Mouse (Mus musculus) MEL (cell line): ENCODE data around the gene Gjc2.

Source experiments
- TAL1 ChIP-seq: IDR thresholded peaks from 2 replicates; pipeline ENCODE4 v1.6.1; 2012; ENCODE audit warnings: mild to moderate bottlenecking, inconsistent platforms, low read length, moderate library complexity, mixed read lengths
- UBTF ChIP-seq: IDR thresholded peaks from 2 replicates; pipeline ENCODE4 v1.6.1; 2012; ENCODE audit warnings: low read depth, mild to moderate bottlenecking, inconsistent platforms, low read length, improper control_type of control experiment, moderate library complexity, borderline replicate concordance; ENCODE audit not compliant: insufficient read depth

DNA sequence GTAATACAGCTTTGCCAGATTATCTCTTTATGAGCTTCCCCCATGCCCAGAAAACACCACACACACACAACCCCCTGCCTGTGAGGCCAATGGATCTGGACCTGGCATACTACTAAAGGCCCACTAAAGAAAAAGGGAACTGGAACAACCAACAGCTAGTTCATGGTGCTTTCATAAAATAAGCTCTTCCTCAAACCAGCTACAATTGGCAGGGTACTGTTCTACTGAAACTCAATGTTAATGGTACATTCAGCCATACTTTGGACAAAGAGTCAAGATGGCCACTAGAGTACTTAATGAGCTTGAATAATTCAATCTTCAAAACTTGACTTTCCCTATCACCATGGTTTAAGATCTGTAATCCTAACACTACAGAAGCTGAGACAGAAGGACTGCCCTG, 38.6 kb upstream of the Gjc2 start:
- no peak for TF ChIP-seq UBTF
- no peak for TF ChIP-seq TAL1
